Mouse (Mus musculus) 3T3-L1 (cell line): Measurements from ENCODE around the gene Olfr130.

Experiments used
- DNase-seq: peaks from one replicate; pipeline ENCODE4 v3.0.0-alpha.2; 2015; ENCODE audit warnings: low read depth, low spot score

The Olfr130 gene

DNA sequence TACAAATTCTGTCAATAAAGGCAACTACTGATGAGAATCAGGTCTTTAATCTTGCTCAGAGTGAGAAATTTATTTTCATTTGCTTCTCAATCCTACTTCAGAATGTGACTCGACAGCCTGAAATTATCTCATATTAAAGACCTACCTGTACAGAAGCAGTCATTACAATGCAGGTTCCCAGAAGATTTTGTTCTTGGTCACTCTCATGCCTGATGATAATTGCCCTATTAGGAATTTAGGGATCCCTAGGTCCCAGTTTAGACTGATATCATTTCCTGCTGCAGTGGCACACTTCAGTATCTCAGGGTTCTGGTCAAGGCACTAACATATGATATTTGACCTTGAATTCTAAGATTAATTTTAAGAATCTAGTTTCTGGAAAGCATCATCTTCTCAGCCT, at the start of gene Olfr130:
TSS of gene Olfr130 (plus strand) at position 301 of the 400 bp plus-strand sequence.
- no peak for DNase-seq

DNA sequence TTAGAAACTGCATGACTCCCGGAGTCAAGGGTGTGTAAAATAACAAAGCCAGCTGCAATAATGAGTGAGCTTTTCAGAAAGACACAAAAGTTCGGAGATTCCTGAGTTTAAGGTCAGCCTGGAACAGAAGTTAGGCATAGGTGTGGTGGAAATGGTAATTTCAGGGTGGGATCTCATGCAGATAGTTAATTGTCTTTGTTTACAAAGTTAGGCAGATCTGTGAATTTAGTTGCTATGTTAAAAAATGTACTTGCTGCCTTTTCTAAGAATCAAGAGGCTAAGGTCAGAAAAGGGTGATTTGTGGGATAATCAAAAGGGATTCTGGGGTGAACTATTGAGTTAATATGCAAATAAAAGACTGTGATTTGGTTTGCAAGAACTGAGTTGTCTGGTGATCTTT, 47.4 kb upstream of the Olfr130 start:
- no peak for DNase-seq

GRCm38 (mm10) chr17:38026297-38026696, 37.4 kb upstream of the Olfr130 start:
- DNase-seq, result no peak

GRCm38 (mm10) chr17:38059979-38060378, 3.7 kb upstream of the Olfr130 start, which contains the start of gene Olfr129:
TSS of gene Olfr129 (minus strand) at chr17:38060079.
- DNase-seq, result no peak

DNA sequence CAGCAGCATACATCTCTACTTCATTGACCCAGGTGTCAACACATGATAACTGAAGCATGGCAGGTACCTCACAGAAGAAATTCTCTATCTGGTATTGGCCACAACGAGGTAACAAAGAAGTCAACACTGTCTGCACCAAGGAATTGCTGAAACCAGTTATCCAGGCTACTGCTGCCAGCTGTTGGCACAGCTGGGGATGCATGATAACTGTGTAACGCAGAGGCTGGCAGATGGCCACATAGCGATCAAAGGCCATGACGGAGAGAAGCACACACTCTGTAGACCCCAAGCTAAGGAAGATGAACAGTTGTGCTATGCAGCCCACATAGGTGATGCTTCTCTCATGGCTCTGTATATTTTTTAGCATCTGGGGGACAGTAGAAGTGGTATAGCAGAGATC, 18.6 kb downstream of the Olfr130 start:
- DNase-seq, result no peak

GRCm38 (mm10) chr17:38088593-38088992, 24.9 kb downstream of the Olfr130 start, which contains the start of gene Olfr131:
TSS of gene Olfr131 (minus strand) at chr17:38088693.
- no peak for DNase-seq
